Mouse (Mus musculus) kidney, adult 9 months (tissue): ENCODE data around the gene Dnah7c.
"Not testable (repeated sequence)": the region's sequence is repeated elsewhere in the genome, so short reads cannot be mapped to it uniquely, and the experiment has no call there.

Source experiments
- DNase-seq: peaks from one replicate; pipeline ENCODE4 v3.0.0; 2022

Dnah7c gene

DNA sequence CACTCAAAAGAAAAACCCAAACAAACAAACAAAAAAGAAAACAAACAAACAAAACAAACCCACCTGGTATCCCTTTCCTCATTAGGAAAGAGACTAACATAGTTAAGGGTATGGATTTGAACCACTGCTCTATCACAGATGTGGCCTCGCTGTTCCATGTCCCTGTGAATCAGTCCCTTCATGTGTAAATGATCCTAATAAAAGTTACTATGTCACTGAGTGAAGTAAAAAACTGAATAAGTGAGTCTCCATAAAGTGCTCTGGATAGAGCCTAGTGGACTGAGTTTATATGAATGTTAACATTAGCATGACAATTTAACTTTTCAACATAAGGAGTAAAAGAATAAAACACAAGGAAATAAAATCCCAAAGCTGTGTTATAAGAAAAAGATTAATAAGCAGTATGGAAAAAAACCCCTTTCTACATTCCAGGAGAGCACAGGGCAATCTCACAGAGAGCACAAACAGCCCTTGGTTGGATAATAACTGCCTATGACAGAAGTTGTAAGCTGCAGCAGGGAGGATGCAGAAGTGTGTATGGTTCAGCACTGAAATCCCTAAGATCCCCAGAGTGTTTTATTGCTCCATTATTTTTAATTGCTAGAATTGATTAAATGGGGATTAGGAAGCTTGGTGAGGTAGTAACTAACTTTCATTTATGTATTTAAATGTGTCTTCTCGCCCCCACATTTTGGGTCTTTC, 308.2 kb downstream of the Dnah7c start:
- DNase-seq: not testable (repeated sequence)

DNA sequence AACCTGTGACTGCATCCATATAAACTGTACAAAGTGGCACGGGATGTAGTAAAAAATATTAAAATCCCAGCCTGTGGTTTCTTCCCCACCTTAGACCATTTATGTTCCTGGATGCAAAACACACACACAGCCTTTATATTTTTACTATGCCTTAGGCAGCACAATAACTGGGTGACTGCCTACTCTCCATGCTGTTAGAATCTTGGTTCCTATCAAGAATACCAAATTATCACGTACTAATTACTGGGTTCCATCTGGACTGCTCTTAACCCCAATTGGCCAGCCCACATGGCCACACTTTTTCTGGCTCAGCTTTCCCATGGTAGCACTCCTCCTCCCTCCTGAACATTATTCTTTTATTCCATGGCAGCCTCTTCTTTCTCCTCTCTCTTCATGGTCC, 309.1 kb downstream of the Dnah7c start:
- not testable (repeated sequence) for DNase-seq

- DNase-seq: not testable (repeated sequence)
Measured at GRCm38 (mm10) chr1:46764600-46764999, 339.2 kb downstream of the Dnah7c start.

DNA sequence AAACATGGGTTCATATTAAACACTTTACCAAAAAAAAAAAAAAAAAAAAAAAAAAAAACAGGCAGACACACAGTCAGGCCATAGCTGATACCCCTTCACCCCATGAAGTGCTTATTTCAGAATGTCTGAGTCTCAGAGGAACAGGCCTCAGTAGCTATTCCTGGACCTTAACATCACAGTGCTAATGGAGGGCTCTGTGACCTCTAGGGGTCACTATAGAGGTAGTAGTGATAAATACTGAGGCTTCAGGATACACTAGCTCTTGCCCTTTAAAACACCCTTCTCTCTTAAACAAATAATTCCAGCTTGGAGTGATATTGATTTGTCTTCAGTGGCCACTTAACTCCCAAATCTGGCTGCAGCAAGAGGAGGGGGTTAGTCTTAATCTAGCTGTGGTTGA, 343.9 kb downstream of the Dnah7c start:
- not testable (repeated sequence) for DNase-seq

GRCm38 (mm10) chr1:46770077-46770695, 344.8 kb downstream of the Dnah7c start:
- not testable (repeated sequence) for DNase-seq

DNA sequence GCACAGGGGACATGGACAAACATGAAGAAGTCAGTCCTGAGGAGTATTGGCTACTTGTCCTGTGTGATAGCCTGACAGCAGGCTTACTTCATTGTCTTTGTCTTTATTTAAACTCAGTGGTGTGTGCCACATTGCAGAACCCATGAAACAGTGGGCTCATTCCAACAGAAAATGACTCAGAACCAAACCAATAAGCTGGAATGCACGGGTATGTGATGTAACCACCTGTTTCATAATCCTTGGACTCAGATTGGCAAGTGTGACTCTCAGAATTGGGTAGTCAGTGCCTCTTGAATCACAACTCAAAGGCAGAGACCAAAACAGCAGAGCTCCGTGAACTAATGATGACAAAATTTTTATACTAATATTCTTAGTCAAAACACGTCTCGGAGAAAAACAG, 356.8 kb downstream of the Dnah7c start:
- not testable (repeated sequence) for DNase-seq

GRCm38 (mm10) chr1:46805074-46805473, 379.7 kb downstream of the Dnah7c start:
- no peak for DNase-seq

DNA sequence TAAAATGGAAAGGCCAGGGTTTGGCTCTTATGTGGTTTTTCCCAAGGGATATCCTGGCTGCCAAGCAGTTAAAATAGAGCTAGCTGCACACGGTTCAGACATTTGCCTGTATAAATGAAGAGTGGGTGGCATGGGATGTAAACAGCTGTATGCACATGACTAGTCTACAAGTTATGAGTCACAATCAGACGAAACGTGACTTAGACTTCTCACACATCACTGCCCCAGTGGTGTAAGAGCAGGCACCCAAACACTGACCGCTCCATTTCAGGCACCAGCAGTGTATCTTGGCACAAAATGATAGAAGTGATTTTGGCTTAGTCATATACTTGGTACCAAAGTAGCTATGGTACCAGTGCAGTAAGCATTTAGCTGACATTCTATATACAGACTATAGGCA, 383.2 kb downstream of the Dnah7c start:
- not testable (repeated sequence) for DNase-seq

GRCm38 (mm10) chr1:46817934-46818333, 392.5 kb downstream of the Dnah7c start:
- DNase-seq: no peak

- no peak for DNase-seq
Measured at GRCm38 (mm10) chr1:46822256-46822972, 397.0 kb downstream of the Dnah7c start.

GRCm38 (mm10) chr1:46830066-46830843, 404.9 kb downstream of the Dnah7c start:
- peak; percentile 29 for DNase-seq

GRCm38 (mm10) chr1:46831927-46832326, 406.5 kb downstream of the Dnah7c start:
- no peak for DNase-seq

GRCm38 (mm10) chr1:46843406-46843805, 418.0 kb downstream of the Dnah7c start:
- no peak for DNase-seq

DNA sequence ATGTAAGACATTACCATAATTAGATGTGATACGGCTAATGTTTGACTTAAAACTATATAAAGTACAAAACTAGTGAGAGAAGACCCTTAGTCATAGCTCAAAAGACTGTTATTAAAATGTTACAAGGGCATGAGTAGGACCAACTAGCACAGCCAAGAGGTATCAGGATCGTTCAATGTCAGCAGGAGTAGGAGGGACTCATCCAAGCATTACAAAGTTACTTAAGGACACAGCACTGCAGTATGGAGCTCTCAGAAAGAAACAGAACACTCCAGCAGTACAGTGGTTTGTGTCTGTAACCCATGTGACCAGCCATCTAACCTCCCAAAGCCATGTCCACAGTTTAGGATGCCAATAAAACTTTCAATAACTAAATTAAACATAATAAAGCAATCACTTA, 418.9 kb downstream of the Dnah7c start:
- DNase-seq: no peak

- DNase-seq: no peak
Measured at GRCm38 (mm10) chr1:46845221-46845620, 419.8 kb downstream of the Dnah7c start.

DNA sequence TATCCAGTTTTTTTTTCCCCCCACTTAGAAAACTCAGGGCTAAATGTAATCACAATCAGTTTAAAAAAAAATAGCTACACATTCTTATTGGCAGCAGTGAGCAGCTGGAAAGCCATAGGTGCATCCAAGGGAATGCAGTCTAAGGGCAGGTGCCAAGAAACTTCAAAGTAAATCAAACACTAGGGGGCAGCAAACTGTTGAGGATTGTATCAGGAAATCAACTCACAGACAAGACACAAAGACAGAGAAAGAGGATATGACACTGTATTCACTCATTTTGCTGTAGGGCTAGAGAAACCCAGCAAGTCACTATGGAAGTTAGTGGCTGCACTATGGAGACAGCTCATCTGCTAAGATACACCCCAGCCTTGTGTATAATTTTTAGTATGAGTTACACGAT, 424.4 kb downstream of the Dnah7c start:
- DNase-seq: peak; percentile 93

- DNase-seq: no peak
Measured at GRCm38 (mm10) chr1:46851586-46851985, 426.2 kb downstream of the Dnah7c start.

GRCm38 (mm10) chr1:46852216-46852599, 426.8 kb downstream of the Dnah7c start:
- DNase-seq: no peak

DNA sequence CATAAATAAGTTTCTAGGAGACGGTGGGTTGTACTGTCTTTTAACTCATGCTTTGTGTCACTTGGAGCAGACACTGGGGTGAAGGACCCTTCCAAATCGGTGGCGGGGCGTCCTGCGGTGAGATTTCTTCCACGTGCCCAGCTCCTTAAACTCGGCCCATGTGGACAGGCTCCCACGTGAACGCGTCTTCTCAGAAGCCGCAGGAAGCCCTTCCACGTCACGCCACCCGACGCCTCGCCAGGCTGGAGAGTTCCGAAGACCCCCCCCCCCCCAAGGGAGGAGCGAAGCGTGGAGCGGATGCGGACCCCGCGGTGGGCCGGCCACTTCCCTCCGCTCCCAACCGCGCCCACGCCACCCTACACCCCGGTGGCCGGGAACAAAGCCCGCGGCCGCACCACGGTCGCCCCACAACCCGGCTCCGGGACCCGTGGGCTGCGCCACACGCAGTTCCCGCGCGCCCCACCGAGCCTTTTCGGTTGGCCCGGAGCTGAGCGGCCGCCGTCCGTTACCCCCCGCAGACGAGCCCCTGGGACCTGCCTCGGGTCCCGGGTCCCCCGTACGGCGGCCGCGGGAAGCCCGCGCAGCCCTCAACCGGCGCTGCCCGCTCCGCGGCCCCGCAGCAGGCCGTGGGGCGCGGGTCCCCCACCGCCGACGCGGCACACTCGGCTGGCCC, 427.3 kb downstream of the Dnah7c start:
- peak; percentile 60 for DNase-seq

- DNase-seq: peak; percentile 98
Measured at GRCm38 (mm10) chr1:46853317-46854035, 428.1 kb downstream of the Dnah7c start.

GRCm38 (mm10) chr1:46854036-46854900, 428.9 kb downstream of the Dnah7c start:
- peak; percentile 95 for DNase-seq
